Mouse (Mus musculus): ENCODE results near the gene Susd4.

Susd4 gene

GRCm38 (mm10) chr1:182787030-182787429 is 23.4 kb downstream of the Susd4 start:
- no peak for DNase-seq (ENCODE audit: low spot score)

GRCm38 (mm10) chr1:182788896-182789295 is 25.2 kb downstream of the Susd4 start:
- DNase-seq (ENCODE audit: low spot score): peak; percentile 22

GRCm38 (mm10) chr1:182792521-182793071 is 28.9 kb downstream of the Susd4 start:
- DNase-seq (ENCODE audit: low spot score): peak; percentile 68

- no peak for DNase-seq (ENCODE audit: low spot score)
Observed at GRCm38 (mm10) chr1:182794221-182794620, 30.6 kb downstream of the Susd4 start.

- no peak for DNase-seq (ENCODE audit: low spot score)
Observed at GRCm38 (mm10) chr1:182794628-182795027, 31.0 kb downstream of the Susd4 start.

- DNase-seq (ENCODE audit: low spot score): no peak
Observed at GRCm38 (mm10) chr1:182797048-182797447, 33.4 kb downstream of the Susd4 start.

- DNase-seq (ENCODE audit: low spot score): no peak
Observed at GRCm38 (mm10) chr1:182801590-182801989, 37.9 kb downstream of the Susd4 start.

GRCm38 (mm10) chr1:182802891-182803290 is 39.2 kb downstream of the Susd4 start:
- no peak for DNase-seq (ENCODE audit: low spot score)

- no peak for DNase-seq (ENCODE audit: low spot score)
Observed at GRCm38 (mm10) chr1:182813991-182814390, 50.3 kb downstream of the Susd4 start.

- no peak for DNase-seq (ENCODE audit: low spot score)
Observed at GRCm38 (mm10) chr1:182814566-182814965, 50.9 kb downstream of the Susd4 start.

- peak; percentile 38 for DNase-seq (ENCODE audit: low spot score)
Observed at GRCm38 (mm10) chr1:182817106-182817505, 53.4 kb downstream of the Susd4 start.

GRCm38 (mm10) chr1:182817624-182818023 is 54.0 kb downstream of the Susd4 start:
- DNase-seq (ENCODE audit: low spot score): no peak

GRCm38 (mm10) chr1:182818931-182819330 is 55.3 kb downstream of the Susd4 start:
- peak; percentile 11 for DNase-seq (ENCODE audit: low spot score)

- no peak for DNase-seq (ENCODE audit: low spot score)
Observed at GRCm38 (mm10) chr1:182822729-182823128, 59.1 kb downstream of the Susd4 start.

GRCm38 (mm10) chr1:182823723-182824421 is 60.2 kb downstream of the Susd4 start:
- DNase-seq (ENCODE audit: low spot score): no peak

- DNase-seq (ENCODE audit: low spot score): no peak
Observed at GRCm38 (mm10) chr1:182826557-182826956, 62.9 kb downstream of the Susd4 start.

- no peak for DNase-seq (ENCODE audit: low spot score)
Observed at GRCm38 (mm10) chr1:182838061-182838460, 74.4 kb downstream of the Susd4 start.

- no peak for DNase-seq (ENCODE audit: low spot score)
Observed at GRCm38 (mm10) chr1:182839332-182839929, 75.8 kb downstream of the Susd4 start.

- DNase-seq (ENCODE audit: low spot score): no peak
Observed at GRCm38 (mm10) chr1:182840011-182840410, 76.4 kb downstream of the Susd4 start.

GRCm38 (mm10) chr1:182840606-182841005 is 76.9 kb downstream of the Susd4 start:
- DNase-seq (ENCODE audit: low spot score): no peak

- DNase-seq (ENCODE audit: low spot score): no peak
Observed at GRCm38 (mm10) chr1:182849556-182849955, 85.9 kb downstream of the Susd4 start.

GRCm38 (mm10) chr1:182850080-182850479 is 86.4 kb downstream of the Susd4 start:
- no peak for DNase-seq (ENCODE audit: low spot score)

- no peak for DNase-seq (ENCODE audit: low spot score)
Observed at GRCm38 (mm10) chr1:182852158-182852557, 88.5 kb downstream of the Susd4 start.

Measured in yolk sac, embryonic 10.5 days (tissue).